Mouse (Mus musculus) testis, adult 2 months (tissue): ENCODE data around the gene Ehd1. TPM values are rescaled to one million over a fixed set of nuclear protein-coding genes. Genes with fewer than 3 reads are reported as not detected.

Experiments used
- H3K27ac ChIP-seq: fragments of 200-500 bp; 2 replicates; pipeline ENCODE4 v1.5.1; 2012; ENCODE audit warnings: low read depth, low read length; ENCODE audit not compliant: control insufficient read depth, insufficient read depth
- H3K27me3 ChIP-seq: fragments of 200-500 bp; 2 replicates; pipeline ENCODE4 v1.6.1; 2012; ENCODE audit warnings: mild to moderate bottlenecking, low read length, moderate library complexity; ENCODE audit not compliant: control insufficient read depth, insufficient read depth
- H3K36me3 ChIP-seq: fragments of 200-500 bp; 2 replicates; pipeline ENCODE4 v1.6.1; 2012; ENCODE audit warnings: mild to moderate bottlenecking, low read length; ENCODE audit not compliant: control insufficient read depth, insufficient read depth
- H3K4me1 ChIP-seq: fragments of 200-500 bp; 2 replicates; pipeline ENCODE4 v1.6.1; 2012; ENCODE audit warnings: low read length; ENCODE audit not compliant: control insufficient read depth, insufficient read depth
- H3K4me3 ChIP-seq: fragments of 200-500 bp; 2 replicates; pipeline ENCODE4 v1.5.1; 2012; ENCODE audit warnings: low read depth, mild to moderate bottlenecking, low read length, moderate library complexity, mixed read lengths; ENCODE audit not compliant: control insufficient read depth
- CTCF ChIP-seq: fragments of 200-500 bp; IDR thresholded peaks from 2 replicates; pipeline ENCODE4 v1.5.1; 2012; ENCODE audit warnings: low read depth, mild to moderate bottlenecking, inconsistent platforms, low read length, moderate library complexity; ENCODE audit not compliant: control insufficient read depth, insufficient read depth, insufficient replicate concordance
- POLR2A ChIP-seq: fragments of 200-500 bp; IDR thresholded peaks from 2 replicates; pipeline ENCODE4 v1.6.1; 2012; ENCODE audit warnings: low read depth, mild to moderate bottlenecking, inconsistent platforms, low read length, moderate library complexity; ENCODE audit not compliant: control insufficient read depth
- polyA plus RNA-seq: library from polyadenylated mRNA; depleted of rRNA; stranded (reverse); fragments of >200 nt; gene quantifications from 2 replicates; pipeline ENCODE4 v1.2.3, GENCODE M21; 2012

Ehd1 gene
- polyA plus RNA-seq, 1 experiment: 521 TPM

DNA sequence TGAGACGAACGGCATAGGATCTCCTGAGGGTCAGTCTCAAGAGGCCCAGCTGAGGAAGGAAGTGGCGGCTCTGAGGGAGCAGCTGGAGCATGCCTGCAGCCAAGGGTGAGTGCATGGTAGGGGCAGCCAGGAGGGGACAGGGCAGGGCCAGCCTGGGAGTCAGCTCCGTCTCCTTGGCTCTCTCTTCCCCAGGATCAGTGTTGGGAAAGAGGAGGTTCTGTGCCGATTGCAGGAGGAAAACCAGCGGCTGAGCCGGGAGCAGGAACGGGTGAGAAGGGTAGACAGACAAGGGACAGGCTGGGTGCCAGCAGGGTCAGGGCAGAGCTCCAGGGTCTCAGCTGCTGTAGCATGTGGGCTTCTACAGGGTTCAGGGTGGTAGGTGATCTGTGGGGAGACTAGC, 38.0 kb downstream of the Ehd1 start:
- Histone ChIP-seq H3K27me3 (no peaks in the 10 kb centered on the region), H3K4me1 (no peaks in the 10 kb centered on the region), H3K27ac (no peak overlapping the region), H3K4me3 (no peak overlapping the region), H3K36me3 (no peaks in the 10 kb centered on the region; the same call in 1 of the 2 replicates)
- TF ChIP-seq CTCF (no peak), POLR2A (no peak)

DNA sequence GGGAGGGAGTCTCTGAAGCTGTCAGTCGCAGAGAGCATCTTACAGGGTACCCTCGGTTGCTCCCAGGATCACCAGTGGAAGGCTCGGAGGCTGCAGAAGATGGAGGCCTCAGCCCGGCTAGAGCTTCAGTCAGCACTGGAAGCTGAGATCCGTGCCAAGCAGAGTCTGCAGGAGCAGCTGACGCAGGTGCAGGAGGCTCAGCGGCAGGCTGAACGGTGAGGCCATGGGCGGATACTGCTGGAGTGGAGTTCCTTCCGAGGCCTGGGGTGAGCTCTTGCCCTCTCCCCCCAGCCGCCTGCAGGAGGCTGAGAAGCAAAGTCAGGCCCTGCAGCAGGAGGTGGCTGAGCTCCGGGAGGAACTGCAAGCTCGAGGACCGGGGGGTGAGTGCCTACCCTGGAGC, 39.0 kb downstream of the Ehd1 start:
- Histone ChIP-seq H3K36me3 (no peaks in the 10 kb centered on the region; the same call in 1 of the 2 replicates), H3K27ac (no peak overlapping the region), H3K4me1 (no peaks in the 10 kb centered on the region)

DNA sequence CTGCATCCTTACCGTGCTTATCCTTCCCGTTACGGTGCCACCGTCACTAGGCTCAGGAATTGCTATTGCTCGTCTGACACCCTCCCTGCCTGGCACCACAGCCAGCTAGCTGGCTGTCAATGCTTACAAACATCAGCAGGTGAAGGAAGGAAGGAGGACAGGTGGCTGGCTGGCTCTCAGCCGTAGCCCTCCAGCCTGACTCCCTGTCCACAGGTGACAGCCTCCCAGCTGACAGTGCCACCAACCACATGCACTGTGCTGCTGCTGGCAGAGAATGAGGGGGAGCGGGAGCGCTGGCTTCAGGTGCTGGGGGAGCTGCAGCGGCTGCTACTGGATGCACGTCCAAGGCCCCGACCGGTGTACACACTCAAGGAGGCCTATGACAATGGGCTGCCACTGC, 41.6 kb downstream of the Ehd1 start:
- Histone ChIP-seq H3K27ac (no peak overlapping the region), H3K27me3 (no peaks in the 10 kb centered on the region), H3K36me3 (no peaks in the 10 kb centered on the region; the same call in 1 of the 2 replicates), H3K4me1 (peaks cover 7% of the 10 kb centered on the region), H3K4me3 (no peak overlapping the region)
- TF ChIP-seq POLR2A (no peak), CTCF (no peak)

More for the DNA sequence above, 39.0 kb downstream of the Ehd1 start:
- no peak for TF ChIP-seq CTCF
- no peak for TF ChIP-seq POLR2A
- Histone ChIP-seq H3K27me3 (no peaks in the 10 kb centered on the region), H3K4me3 (no peak overlapping the region)

DNA sequence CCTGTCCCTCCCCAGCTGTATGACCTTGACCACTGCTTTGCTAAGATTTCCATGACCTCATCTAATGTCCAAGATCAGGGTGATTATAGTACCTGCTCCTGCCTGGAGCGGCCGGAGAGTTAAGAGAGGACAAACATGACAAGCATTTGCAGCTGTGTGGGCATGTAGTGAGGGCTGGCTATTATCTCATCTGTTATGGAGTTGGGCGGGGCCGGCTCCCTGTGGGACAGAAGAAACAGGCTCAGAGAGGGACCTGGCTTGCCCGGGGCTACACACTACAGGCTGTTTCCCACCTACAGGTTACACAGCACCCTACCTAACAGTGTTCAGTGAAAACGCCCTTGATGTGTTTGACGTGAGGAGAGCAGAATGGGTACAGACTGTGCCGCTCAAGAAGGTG, 44.8 kb downstream of the Ehd1 start:
- Histone ChIP-seq H3K27ac (no peak overlapping the region), H3K4me1 (peaks cover 7% of the 10 kb centered on the region), H3K36me3 (no peaks in the 10 kb centered on the region; the same call in 1 of the 2 replicates), H3K27me3 (no peaks in the 10 kb centered on the region), H3K4me3 (no peak overlapping the region)
- TF ChIP-seq CTCF (no peak), POLR2A (no peak)

DNA sequence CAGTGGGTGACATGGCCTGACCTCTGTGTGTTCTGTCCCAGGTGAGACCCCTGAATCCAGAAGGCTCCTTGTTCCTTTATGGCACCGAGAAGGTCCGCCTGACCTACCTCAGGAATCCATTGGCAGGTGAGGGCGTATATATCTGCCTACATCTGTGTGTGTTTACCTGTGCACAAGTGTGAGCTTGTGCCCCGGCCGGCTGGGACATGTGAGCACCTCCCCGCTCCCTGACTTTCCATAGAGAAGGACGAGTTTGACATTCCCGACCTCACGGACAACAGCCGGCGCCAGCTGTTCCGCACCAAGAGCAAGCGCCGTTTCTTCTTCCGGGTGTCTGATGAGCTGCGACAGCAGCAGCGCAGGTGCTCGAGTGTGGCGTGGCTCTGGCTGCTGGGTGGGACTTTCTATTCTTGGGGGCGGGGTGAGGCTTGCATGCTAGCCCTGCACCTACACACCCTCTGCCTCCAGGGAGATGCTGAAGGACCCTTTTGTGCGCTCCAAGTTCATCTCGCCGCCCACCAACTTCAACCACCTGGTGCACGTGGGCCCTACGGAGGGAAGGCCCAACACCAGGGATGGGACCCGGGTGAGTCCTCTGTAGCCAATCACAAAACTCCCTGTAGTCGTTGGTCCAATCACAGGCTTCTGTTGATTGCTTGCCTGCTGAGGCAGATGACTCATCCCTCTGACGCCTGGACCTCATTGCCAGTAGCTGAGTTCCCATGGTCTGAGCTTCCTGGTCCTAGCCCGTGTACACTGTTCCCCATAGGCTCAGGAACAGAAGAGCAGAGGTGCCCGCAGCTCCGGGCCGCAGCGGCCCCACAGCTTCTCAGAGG, 45.5 kb downstream of the Ehd1 start:
- TF ChIP-seq CTCF: no peak
- no peak for TF ChIP-seq POLR2A
- no peaks in the 10 kb centered on the region for H3K27me3 ChIP-seq
- H3K27ac ChIP-seq: no peak overlapping the region
- peaks cover 7% of the 10 kb centered on the region for H3K4me1 ChIP-seq
- H3K36me3 ChIP-seq: no peaks in the 10 kb centered on the region; the same call in 1 of the 2 replicates
- no peak overlapping the region for H3K4me3 ChIP-seq

DNA sequence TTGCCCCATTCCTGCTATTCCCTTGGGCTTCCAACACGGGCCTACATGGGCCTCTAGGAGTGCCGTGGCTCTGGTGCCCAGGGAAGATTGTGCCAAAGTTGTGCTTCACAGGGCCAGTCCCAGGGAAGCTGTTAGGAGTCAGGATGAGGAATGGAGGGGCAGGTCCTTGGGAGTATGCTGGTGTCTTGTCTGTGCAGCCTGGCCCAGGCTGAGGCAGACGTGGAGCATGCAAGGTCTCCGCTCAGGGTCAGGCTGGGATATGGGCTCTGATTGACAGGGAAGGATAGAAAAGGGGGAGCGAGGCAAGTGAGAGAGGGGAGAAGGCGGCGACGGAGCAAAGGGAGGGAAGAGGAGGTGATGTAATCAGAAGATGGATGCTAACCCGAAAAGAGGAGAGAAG, 48.2 kb downstream of the Ehd1 start:
- Histone ChIP-seq H3K27ac (no peak overlapping the region), H3K36me3 (no peaks in the 10 kb centered on the region; the same call in 1 of the 2 replicates), H3K4me3 (no peak overlapping the region), H3K4me1 (peaks cover 7% of the 10 kb centered on the region), H3K27me3 (no peaks in the 10 kb centered on the region)
- TF ChIP-seq POLR2A (no peak), CTCF (no peak)

DNA sequence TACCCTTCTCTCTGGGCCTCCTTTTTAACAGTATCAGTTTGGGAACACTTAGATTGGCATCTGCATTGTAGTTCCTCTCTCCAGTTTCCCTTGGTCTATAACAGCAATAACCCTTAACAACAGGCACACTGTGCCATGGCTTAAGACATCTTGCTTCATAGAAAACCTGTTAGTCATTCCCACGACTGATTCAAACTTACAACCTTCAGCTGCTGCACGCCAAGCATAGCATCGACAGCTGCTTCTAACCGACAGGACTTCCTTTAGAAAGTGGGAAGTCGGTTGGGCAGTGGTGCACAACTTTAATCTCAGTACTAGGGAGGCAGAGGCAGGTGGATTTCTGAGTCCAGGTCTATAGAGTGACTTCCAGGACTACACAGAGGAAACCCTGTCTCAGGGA, 54.7 kb downstream of the Ehd1 start:
- Histone ChIP-seq H3K27ac (no peak overlapping the region; the same call in 1 of the 2 replicates), H3K4me1 (peaks cover 17% of the 10 kb centered on the region), H3K4me3 (no peak overlapping the region), H3K27me3 (no peaks in the 10 kb centered on the region), H3K36me3 (no peaks in the 10 kb centered on the region)
- TF ChIP-seq POLR2A (no peak), CTCF (no peak)
